Mouse (Mus musculus) B cell, adult (primary cell): ENCODE results near the gene Pla2g12b. TPM values are rescaled to one million over a fixed set of nuclear protein-coding genes. Genes with fewer than 3 reads are reported as not detected.

Experiments used
- total RNA-seq: library from RNA; stranded (reverse); gene quantifications from 4 replicates; pipeline ENCODE4 v1.2.4, GENCODE M21; 2023; ENCODE audit not compliant: inconsistent age

Pla2g12b gene
- total RNA-seq = not detected in 4 replicates

GRCm38 (mm10) chr10:59402899-59403792 lies at the start of gene Pla2g12b:
Pla2g12b (plus strand) TSS chr10:59403660.

GRCm38 (mm10) chr10:59395461-59395860 lies 8.0 kb upstream of the Pla2g12b start, which contains the start of gene Gm10273:
Gm10273 (plus strand) TSS chr10:59395632.

GRCm38 (mm10) chr10:59441735-59442134 lies 38.3 kb downstream of the Pla2g12b start, which contains the start of gene Oit3:
Oit3 (minus strand) TSS chr10:59441778.

Other genes starting within 250 kb of the Pla2g12b start
- gene Sept10, start 181.8 kb upstream of the Pla2g12b start, total RNA-seq = 1.3 to 3.0 TPM (median 2.5 TPM) in 4 replicates
- 2.8 to 4.6 TPM (median 3.1 TPM) in 4 replicates for gene Sowahc, start 181.7 kb upstream of the Pla2g12b start, total RNA-seq
- 7.6 to 10.6 TPM (median 8.5 TPM) in 4 replicates for gene P4ha1, start 80.4 kb upstream of the Pla2g12b start, total RNA-seq
- gene Gm10273, start 8.0 kb upstream of the Pla2g12b start, total RNA-seq = 14.9 to 20.5 TPM (median 20.2 TPM) in 3 of 4 replicates, not detected in the other
- gene Oit3, start 38.1 kb downstream of the Pla2g12b start, total RNA-seq = not detected in 4 replicates
- gene Gm10322, start 212.4 kb downstream of the Pla2g12b start, total RNA-seq = not detected in 4 replicates
- 18.1 to 20.1 TPM (median 19.2 TPM) in 4 replicates for gene Mcu, start 213.0 kb downstream of the Pla2g12b start, total RNA-seq